Mouse (Mus musculus) kidney, adult 18-20 months (tissue): ENCODE measurements at regions not wholly inside any gene's neighbourhood (a gene's known extent, or its start where the extent isn't known, plus 50 kb on each side); places are given as distances from the start of the nearest gene placed in this dataset.

ENCODE experiments used
- DNase-seq: peaks from one replicate; pipeline ENCODE4 v3.0.0; 2021

GRCm38 (mm10) chr2:21129621-21130020 lies 75.5 kb downstream of the Enkur start:
- no peak for DNase-seq

GRCm38 (mm10) chr2:21126531-21126930 lies 78.6 kb downstream of the Enkur start:
- no peak for DNase-seq

GRCm38 (mm10) chr2:21122421-21122820 lies 82.7 kb downstream of the Enkur start:
- no peak for DNase-seq

GRCm38 (mm10) chr2:21121663-21122062 lies 83.5 kb downstream of the Enkur start:
- no peak for DNase-seq

- DNase-seq, result no peak
Observed at GRCm38 (mm10) chr2:21116817-21117216, 88.3 kb downstream of the Enkur start.

GRCm38 (mm10) chr2:21111527-21111926 lies 93.6 kb downstream of the Enkur start:
- DNase-seq, result no peak

- DNase-seq, result no peak
Observed at GRCm38 (mm10) chr2:21100248-21100808, 104.8 kb downstream of the Enkur start.

GRCm38 (mm10) chr2:21091058-21091971 lies 113.8 kb downstream of the Enkur start:
- peak; percentile 52 for DNase-seq

GRCm38 (mm10) chr2:21085517-21085916 lies 116.8 kb upstream of the Arhgap21 start:
- DNase-seq, result no peak

- no peak for DNase-seq
Observed at GRCm38 (mm10) chr2:21067292-21067850, 98.7 kb upstream of the Arhgap21 start.

GRCm38 (mm10) chr2:21060347-21060650 lies 91.6 kb upstream of the Arhgap21 start:
- no peak for DNase-seq

- no peak for DNase-seq
Observed at GRCm38 (mm10) chr2:21059618-21060346, 91.1 kb upstream of the Arhgap21 start.

- DNase-seq, result no peak
Observed at GRCm38 (mm10) chr2:21058940-21059339, 90.3 kb upstream of the Arhgap21 start.

- DNase-seq, result no peak
Observed at GRCm38 (mm10) chr2:21056450-21057210, 87.9 kb upstream of the Arhgap21 start.

- no peak for DNase-seq
Observed at GRCm38 (mm10) chr2:21055416-21055815, 86.7 kb upstream of the Arhgap21 start.

- no peak for DNase-seq
Observed at GRCm38 (mm10) chr2:21054325-21055082, 85.8 kb upstream of the Arhgap21 start.

- no peak for DNase-seq
Observed at GRCm38 (mm10) chr2:21053596-21053995, 84.9 kb upstream of the Arhgap21 start.

GRCm38 (mm10) chr2:21048996-21049395 lies 80.3 kb upstream of the Arhgap21 start:
- DNase-seq, result no peak

- DNase-seq, result no peak
Observed at GRCm38 (mm10) chr2:21048226-21048625, 79.5 kb upstream of the Arhgap21 start.

GRCm38 (mm10) chr2:21046503-21047116 lies 77.9 kb upstream of the Arhgap21 start:
- DNase-seq, result no peak

- no peak for DNase-seq
Observed at GRCm38 (mm10) chr2:21044781-21045180, 76.1 kb upstream of the Arhgap21 start.

GRCm38 (mm10) chr2:21044007-21044406 lies 75.3 kb upstream of the Arhgap21 start:
- no peak for DNase-seq
